Mouse (Mus musculus) liver, postnatal 0 days (tissue): ENCODE measurements at regions not wholly inside any gene's neighbourhood (a gene's known extent, or its start where the extent isn't known, plus 50 kb on each side); places are given as distances from the start of the nearest gene placed in this dataset.

Experiments
- CTCF ChIP-seq: sonication (generic); IDR thresholded peaks from 2 replicates; pipeline ENCODE4 v1.5.1; 2016; ENCODE audit warnings: antibody characterized with exemption, low read depth
- EP300 ChIP-seq: IDR thresholded peaks from 2 replicates; pipeline ENCODE4 v1.6.1; 2016; ENCODE audit warnings: antibody characterized with exemption, low read depth, mild to moderate bottlenecking

- TF ChIP-seq CTCF: no peak
- TF ChIP-seq EP300: no peak
Observed at GRCm38 (mm10) chr4:81763311-81764025, 320.9 kb upstream of the Mpdz start.
